Mouse (Mus musculus) lung, embryonic 14.5 days (tissue): ENCODE measurements around the gene Wdr44. TPM values are rescaled to one million over a fixed set of nuclear protein-coding genes. Genes with fewer than 3 reads are reported as not detected.

Experiments
- ATAC-seq: fragments of 200-750 bp; cut with Nextera tagmentation; 2 replicates; pipeline ENCODE4 v1.8.0; 2017; ENCODE audit warnings: mild to moderate bottlenecking, moderate TSS enrichment, moderate library complexity; ENCODE audit not compliant: insufficient read depth
- DNase-seq: peaks from one replicate; pipeline ENCODE4 v3.0.0-alpha.2; 2015
- H3K27ac ChIP-seq: fragments of 300-500 bp; sonication (generic); 2 replicates; pipeline ENCODE4 v1.5.1; 2014; ENCODE audit warnings: low read depth, mild to moderate bottlenecking, moderate library complexity
- H3K27me3 ChIP-seq: fragments of 300-500 bp; sonication (generic); 2 replicates; pipeline ENCODE4 v1.6.1; 2014; ENCODE audit warnings: low read length, control low read depth; ENCODE audit not compliant: insufficient read depth
- H3K36me3 ChIP-seq: fragments of 300-500 bp; sonication (generic); 2 replicates; pipeline ENCODE4 v1.6.1; 2014; ENCODE audit warnings: control low read depth; ENCODE audit not compliant: insufficient read depth
- H3K4me1 ChIP-seq: fragments of 300-500 bp; sonication (generic); 2 replicates; pipeline ENCODE4 v1.6.1; 2014; ENCODE audit warnings: antibody characterized with exemption, control low read depth; ENCODE audit not compliant: insufficient read depth
- H3K4me2 ChIP-seq: fragments of 300-500 bp; sonication (generic); 2 replicates; pipeline ENCODE4 v1.6.1; 2014; ENCODE audit warnings: mild to moderate bottlenecking
- H3K4me3 ChIP-seq: fragments of 300-500 bp; sonication (generic); 2 replicates; pipeline ENCODE4 v1.5.1; 2014; ENCODE audit warnings: low read depth, low read length
- H3K9ac ChIP-seq: fragments of 300-500 bp; sonication (generic); 2 replicates; pipeline ENCODE4 v1.6.1; 2014
- H3K9me3 ChIP-seq: fragments of 300-500 bp; sonication (generic); 2 replicates; pipeline ENCODE4 v1.6.1; 2016; ENCODE audit warnings: low read depth, low read length, control low read depth
- CTCF ChIP-seq: IDR thresholded peaks from 2 replicates; pipeline ENCODE4 v1.5.1; 2016; ENCODE audit warnings: antibody characterized with exemption, low read depth
- WGBS: fragments of 180-500 bp; shearing (Covaris S2); extraction: QIAGEN DNeasy Blood & Tissue Kit; methylation state at CpG from one replicate; pipeline ENCODE4 v1.1.7; 2014; 5-methylcytosine and 5-hydroxymethylcytosine counted together
- polyA plus RNA-seq: library from polyadenylated mRNA; unstranded; fragments of >200 nt; fragmentation: Nextera tagmentation; extraction: Ambion mirVana; gene quantifications from 2 replicates; pipeline ENCODE4 v1.2.1, GENCODE M21; 2014

Wdr44 gene
- 6.4 and 7.3 TPM in 2 replicates for polyA plus RNA-seq

DNA sequence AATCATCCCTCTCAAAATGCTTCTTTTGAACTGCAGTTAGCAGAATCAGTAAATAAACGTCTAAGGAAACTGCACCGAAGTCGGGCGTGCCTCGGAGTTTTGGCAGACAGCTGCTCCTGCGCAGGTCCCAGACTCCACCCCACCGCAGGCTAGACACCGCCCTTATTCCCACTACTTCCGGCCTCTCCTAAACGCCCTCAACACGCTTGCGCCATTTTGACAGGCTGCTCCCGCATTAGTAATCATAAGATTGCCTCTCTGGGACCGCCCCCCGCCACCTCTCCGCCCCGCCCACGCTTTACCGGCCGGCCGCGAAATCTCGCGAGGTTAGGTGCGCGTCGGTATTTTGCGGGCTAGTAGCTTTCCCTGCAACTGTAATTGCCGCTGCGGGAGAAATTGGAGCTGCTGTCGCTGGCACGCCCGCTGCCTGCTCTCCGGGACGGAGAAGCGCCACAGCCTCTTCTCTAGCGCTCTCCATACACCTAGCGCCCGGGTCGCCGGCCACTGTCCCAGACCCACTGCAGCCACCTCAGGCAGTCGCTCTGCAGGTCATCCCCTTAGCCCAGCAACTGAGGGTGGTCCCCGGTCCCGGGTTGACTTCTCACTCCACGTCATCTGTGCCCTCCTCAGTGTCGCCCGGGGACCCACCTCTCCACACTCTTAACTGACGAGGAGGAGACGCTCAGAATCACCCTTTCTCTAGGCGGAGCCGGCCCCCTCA lies at the start of gene Wdr44:
Gene Wdr44, plus strand, starts transcription at position 330 of the 721 bp plus-strand sequence.
- Histone ChIP-seq H3K4me2 (peak within 1 kb of the TSS; percentile 61), H3K27me3 (no peaks in the 10 kb centered on the region), H3K9ac (peak within 1 kb of the TSS; percentile 60), H3K9me3 (no peaks in the 10 kb centered on the region), H3K27ac (peak within 1 kb of the TSS; percentile 88), H3K4me1 (no peaks in the 10 kb centered on the region), H3K36me3 (no peaks in the 10 kb centered on the region), H3K4me3 (peak within 1 kb of the TSS; percentile 54)
- peak; percentile 92 for DNase-seq
- peak; percentile 99 for ATAC-seq
- TF ChIP-seq CTCF, result no peak
- 3% methylated on average over 50 of the region's 51 CpGs for whole genome bisulfite sequencing

DNA sequence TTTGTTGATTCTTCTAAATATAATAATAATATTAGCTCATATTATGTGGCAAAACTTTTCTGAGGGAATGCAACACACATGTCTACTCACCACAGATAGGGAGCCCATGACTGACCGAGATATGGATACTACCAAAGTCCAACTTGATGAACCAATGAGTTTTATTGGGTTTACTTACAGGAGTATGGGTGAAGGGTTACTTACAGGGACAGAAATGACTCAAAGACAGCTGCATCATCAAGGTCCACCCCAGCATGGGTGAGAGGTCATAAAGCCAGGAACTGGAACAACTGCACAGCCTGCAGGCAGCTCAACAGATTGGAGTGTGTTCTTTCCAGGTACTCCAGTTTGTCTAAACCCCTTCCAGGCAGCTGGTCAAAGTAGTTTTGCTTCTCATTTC lies 44.5 kb upstream of the Wdr44 start:
- Histone ChIP-seq H3K4me1 (no peaks in the 10 kb centered on the region), H3K27me3 (no peaks in the 10 kb centered on the region), H3K27ac (no peak overlapping the region), H3K9me3 (no peaks in the 10 kb centered on the region), H3K4me3 (no peak overlapping the region), H3K9ac (no peak overlapping the region), H3K36me3 (no peaks in the 10 kb centered on the region), H3K4me2 (no peak overlapping the region)
- TF ChIP-seq CTCF, result no peak
- DNase-seq (no peak), ATAC-seq (no peak)
- WGBS, result 88% methylated on average over 1 of the region's 1 CpGs

DNA sequence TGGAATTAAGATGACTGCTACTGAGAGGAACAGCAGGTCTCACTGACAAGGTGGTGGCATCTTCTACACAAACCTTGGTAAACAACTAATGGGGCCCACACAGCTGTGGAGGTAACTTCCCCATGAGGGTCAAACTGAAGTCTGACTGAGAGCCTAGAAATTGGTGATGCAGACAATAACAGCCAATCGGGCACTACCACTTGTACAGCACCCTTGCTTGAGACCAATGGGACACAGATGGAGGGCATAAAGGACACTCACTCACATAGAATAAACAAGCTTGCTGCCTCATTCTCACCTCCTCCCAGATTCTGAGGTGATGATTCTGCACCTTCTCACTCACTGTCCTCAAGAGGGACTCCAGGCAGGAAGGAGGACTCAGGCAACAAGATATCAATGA lies 30.6 kb upstream of the Wdr44 start:
- Histone ChIP-seq H3K27ac (no peak overlapping the region), H3K4me1 (no peaks in the 10 kb centered on the region), H3K9ac (no peak overlapping the region), H3K9me3 (no peaks in the 10 kb centered on the region), H3K4me2 (no peak overlapping the region), H3K27me3 (no peaks in the 10 kb centered on the region), H3K4me3 (no peak overlapping the region), H3K36me3 (no peaks in the 10 kb centered on the region)
- no peak for ATAC-seq
- TF ChIP-seq CTCF, result no peak
- DNase-seq, result no peak
- 78% methylated on average over 1 of the region's 1 CpGs for WGBS

DNA sequence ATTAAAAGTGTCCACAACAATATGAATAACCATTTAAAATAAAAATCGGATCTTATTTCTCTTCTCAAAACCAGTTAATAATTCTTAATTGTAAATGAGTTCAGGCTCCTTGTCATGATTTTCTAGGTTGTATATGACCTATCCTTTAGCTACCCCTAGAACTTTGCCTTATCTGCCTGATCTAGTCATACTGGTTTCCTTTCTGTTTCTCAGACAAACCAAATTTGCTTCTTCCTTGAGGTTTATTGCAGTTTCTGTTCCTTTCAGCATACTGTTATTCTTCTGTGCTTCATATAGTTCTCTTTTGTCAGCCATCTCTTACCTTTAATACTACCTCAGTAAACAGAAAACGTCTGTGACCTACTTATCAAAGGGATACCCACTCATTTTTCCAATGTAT lies 19.7 kb upstream of the Wdr44 start:
- no peak for TF ChIP-seq CTCF
- 63% methylated on average over 2 of the region's 2 CpGs for WGBS
- no peak for ATAC-seq

DNA sequence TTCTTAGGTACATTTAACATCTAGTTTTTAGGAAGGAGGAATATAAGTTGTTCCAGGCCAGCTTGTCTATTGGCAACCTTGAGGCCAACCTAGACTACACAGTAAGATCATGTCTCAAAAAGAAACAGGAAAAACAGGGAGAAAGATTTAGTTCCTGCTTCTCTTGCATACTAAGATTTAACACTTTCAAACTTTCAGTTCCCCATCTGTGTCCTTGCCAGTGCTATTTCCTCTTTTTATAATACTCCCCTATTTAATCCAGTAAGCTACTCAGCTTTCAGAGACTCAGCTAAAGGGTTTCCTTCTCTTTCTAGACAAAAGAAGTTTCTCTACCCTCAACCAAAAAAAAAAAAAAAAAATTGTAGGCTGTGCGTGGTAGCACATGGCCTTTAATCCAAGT lies 17.4 kb upstream of the Wdr44 start:
- Histone ChIP-seq H3K9me3 (no peaks in the 10 kb centered on the region), H3K27ac (no peak overlapping the region), H3K4me2 (no peak overlapping the region), H3K4me3 (no peak overlapping the region), H3K4me1 (no peaks in the 10 kb centered on the region), H3K36me3 (no peaks in the 10 kb centered on the region), H3K9ac (no peak overlapping the region), H3K27me3 (no peaks in the 10 kb centered on the region)
- ATAC-seq (no peak), DNase-seq (no peak)
- 69% methylated on average over 1 of the region's 1 CpGs for WGBS
- TF ChIP-seq CTCF, result no peak

More for the DNA sequence above, 19.7 kb upstream of the Wdr44 start:
- Histone ChIP-seq H3K36me3 (no peaks in the 10 kb centered on the region), H3K9me3 (no peaks in the 10 kb centered on the region), H3K9ac (no peak overlapping the region), H3K4me3 (no peak overlapping the region), H3K4me1 (no peaks in the 10 kb centered on the region), H3K27me3 (no peaks in the 10 kb centered on the region), H3K27ac (no peak overlapping the region), H3K4me2 (no peak overlapping the region)
- no peak for DNase-seq

DNA sequence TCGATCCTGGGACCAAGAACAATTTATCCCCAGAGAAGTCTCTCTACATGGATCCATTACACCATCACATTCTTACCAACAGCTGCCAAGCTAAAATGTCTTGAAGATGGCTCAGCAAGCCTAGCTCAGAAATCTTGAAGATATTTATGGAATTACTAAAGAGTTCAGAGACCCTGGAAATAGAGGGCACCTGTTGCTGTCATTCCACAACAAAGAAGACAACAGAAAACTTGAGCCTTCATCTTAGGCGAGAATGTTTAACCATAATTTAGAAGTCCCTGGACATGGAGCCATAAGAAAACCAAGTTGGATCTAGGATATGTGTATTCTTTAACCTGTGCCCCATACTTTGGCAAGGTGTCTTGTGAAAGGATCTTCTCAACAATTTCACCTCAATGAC lies 16.3 kb upstream of the Wdr44 start:
- no peaks in the 10 kb centered on the region for H3K9me3 ChIP-seq
- no peak overlapping the region for H3K4me3 ChIP-seq
- no peak for TF ChIP-seq CTCF
- H3K27me3 ChIP-seq, result no peaks in the 10 kb centered on the region
- 66% methylated on average over 2 of the region's 2 CpGs for WGBS
- no peaks in the 10 kb centered on the region for H3K36me3 ChIP-seq
- H3K4me1 ChIP-seq, result no peaks in the 10 kb centered on the region
- DNase-seq (no peak), ATAC-seq (no peak)
- H3K4me2 ChIP-seq, result no peak overlapping the region
- H3K9ac ChIP-seq, result no peak overlapping the region
- no peak overlapping the region for H3K27ac ChIP-seq

DNA sequence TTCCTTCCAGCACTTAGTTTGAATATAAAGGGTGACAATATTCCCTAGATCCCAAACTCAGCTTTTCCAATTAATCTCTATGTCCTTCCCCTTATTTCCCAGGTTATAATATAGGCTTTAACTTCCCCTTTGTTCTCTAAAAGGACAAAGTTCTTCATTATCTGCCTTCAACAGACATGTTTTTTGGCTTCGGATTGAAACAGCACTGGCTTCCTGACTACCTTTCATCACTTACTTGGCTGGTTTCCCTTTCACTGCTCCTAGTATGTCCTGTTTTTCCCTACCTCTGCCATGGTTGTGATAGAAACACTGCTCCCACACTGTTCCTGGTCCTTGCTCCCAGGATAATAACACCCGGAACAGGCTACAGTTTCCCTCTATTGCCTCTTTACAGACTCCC lies 15.3 kb upstream of the Wdr44 start:
- 63% methylated on average over 2 of the region's 2 CpGs for WGBS
- no peak for TF ChIP-seq CTCF
- no peaks in the 10 kb centered on the region for H3K36me3 ChIP-seq
- no peak for ATAC-seq
- no peak overlapping the region for H3K27ac ChIP-seq
- H3K4me1 ChIP-seq, result no peaks in the 10 kb centered on the region
- no peak for DNase-seq
- no peaks in the 10 kb centered on the region for H3K27me3 ChIP-seq
- no peak overlapping the region for H3K9ac ChIP-seq
- no peak overlapping the region for H3K4me2 ChIP-seq
- no peak overlapping the region for H3K4me3 ChIP-seq
- no peaks in the 10 kb centered on the region for H3K9me3 ChIP-seq

DNA sequence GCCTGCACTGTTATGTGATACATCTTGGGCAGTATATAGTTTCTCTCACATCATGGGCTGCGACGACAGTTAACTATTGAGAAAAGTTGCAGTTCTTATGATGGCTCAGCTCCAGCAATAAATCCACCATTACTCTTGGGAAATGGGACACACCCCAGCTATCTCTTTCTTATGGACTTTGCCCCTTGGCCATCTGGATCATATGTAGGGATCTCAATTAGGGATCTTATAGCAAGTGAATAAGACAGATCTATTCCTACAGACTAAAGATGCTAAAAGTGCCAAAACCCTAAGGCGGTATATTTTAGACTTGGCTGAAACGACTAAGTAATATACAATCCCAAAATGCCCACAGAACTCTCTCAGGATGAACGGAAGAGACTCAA lies 522 bp upstream of the Wdr44 start:
- no peak overlapping the region for H3K9ac ChIP-seq
- H3K4me3 ChIP-seq, result peak overlapping the region; percentile 54
- H3K9me3 ChIP-seq, result no peaks in the 10 kb centered on the region
- no peaks in the 10 kb centered on the region for H3K27me3 ChIP-seq
- H3K4me1 ChIP-seq, result no peaks in the 10 kb centered on the region
- no peaks in the 10 kb centered on the region for H3K36me3 ChIP-seq
- no peak for TF ChIP-seq CTCF
- peak overlapping the region; percentile 57 for H3K4me2 ChIP-seq
- ATAC-seq (peak; percentile 7), DNase-seq (peak; percentile 4)
- 15% methylated on average over 5 of the region's 5 CpGs for whole genome bisulfite sequencing
- no peak overlapping the region for H3K27ac ChIP-seq
